Mouse (Mus musculus) CH12.LX (cell line): ENCODE results near the gene Fam160a1. TPM values are rescaled to one million over a fixed set of nuclear protein-coding genes. Genes with fewer than 3 reads are reported as not detected.

Source experiments
- DNase-seq: peaks from one replicate; pipeline ENCODE4 v3.0.0-alpha.2; 2013; ENCODE audit errors: extremely low read depth
- H3K27ac ChIP-seq: 2 replicates; pipeline ENCODE4 v1.5.1; 2012; ENCODE audit warnings: low read depth, mild to moderate bottlenecking, control low read depth, moderate library complexity; ENCODE audit not compliant: insufficient read depth
- H3K27me3 ChIP-seq: replicated peaks from 2 replicates; pipeline ENCODE3; 2012; ENCODE audit warnings: inconsistent platforms
- H3K36me3 ChIP-seq, 2 experiments: replicated peaks in 1 of 2; 2 replicates each; pipeline versions ENCODE3 to v1.6.1; 2012; ENCODE audit warnings: inconsistent platforms in 1 of 2, low read length in 1 of 2, mild to moderate bottlenecking in 1 of 2, mixed read lengths in 1 of 2, moderate library complexity in 1 of 2; ENCODE audit not compliant: control insufficient read depth in 1 of 2, insufficient read depth in 1 of 2
- H3K4me1 ChIP-seq, 2 experiments: 2 replicates each; pipeline ENCODE4 v1.6.1; 2012; ENCODE audit warnings: inconsistent platforms in 1 of 2, moderate library complexity in 1 of 2; ENCODE audit not compliant: insufficient read depth in 2 of 2, control insufficient read depth in 1 of 2
- H3K4me2 ChIP-seq: 2 replicates; pipeline ENCODE4 v1.6.1; 2012; ENCODE audit warnings: low read depth, mild to moderate bottlenecking, control low read depth; ENCODE audit not compliant: poor library complexity, insufficient read depth, severe bottlenecking
- H3K4me3 ChIP-seq, 3 experiments: fragments of 150-350 bp in 1 of 3; sonication (generic) in 1 of 3; replicated peaks in 1 of 3; 2 replicates each; pipeline versions ENCODE3 to v1.5.1; 2011 to 2012; ENCODE audit warnings: low read depth in 2 of 3, low read length in 2 of 3, mild to moderate bottlenecking in 2 of 3, moderate library complexity in 2 of 3, control low read depth in 1 of 3, improper control_type of control experiment in 1 of 3, inconsistent platforms in 1 of 3, mixed read lengths in 1 of 3; ENCODE audit not compliant: poor library complexity in 1 of 3
- H3K79me2 ChIP-seq: replicated peaks from 2 replicates; pipeline ENCODE4 v1.6.1; 2012; ENCODE audit warnings: mild to moderate bottlenecking, moderate library complexity; ENCODE audit not compliant: control insufficient read depth, poor library complexity, insufficient read depth, severe bottlenecking; ENCODE audit errors: extremely low read depth
- H3K9ac ChIP-seq: 2 replicates; pipeline ENCODE4 v1.6.1; 2012; ENCODE audit warnings: low read depth, mild to moderate bottlenecking, control low read depth, moderate library complexity; ENCODE audit not compliant: insufficient read depth
- H3K9me3 ChIP-seq: replicated peaks from 2 replicates; pipeline ENCODE3; 2012; ENCODE audit warnings: low read length, inconsistent platforms, mixed read lengths
- BHLHE40 ChIP-seq: IDR thresholded peaks from 2 replicates; pipeline ENCODE4 v1.6.1; 2011; ENCODE audit warnings: mild to moderate bottlenecking, low read depth, low read length, improper control_type of control experiment
- CHD2 ChIP-seq: IDR thresholded peaks from 2 replicates; pipeline ENCODE4 v1.6.1; 2011; ENCODE audit warnings: low read length, improper control_type of control experiment
- CTCF ChIP-seq, 2 experiments: IDR thresholded peaks in 1 of 2; conservative IDR thresholded peaks in 1 of 2; 2 replicates each; pipeline ENCODE4 v1.5.1; 2011 to 2012; ENCODE audit warnings: low read depth in 2 of 2, low read length in 2 of 2, improper control_type of control experiment in 1 of 2, inconsistent platforms in 1 of 2, mild to moderate bottlenecking in 1 of 2, moderate library complexity in 1 of 2
- EP300 ChIP-seq: IDR thresholded peaks from 2 replicates; pipeline ENCODE4 v1.6.1; 2011; ENCODE audit warnings: low read length, improper control_type of control experiment
- GABPA ChIP-seq: IDR thresholded peaks from 2 replicates; pipeline ENCODE4 v1.6.1; 2012; ENCODE audit warnings: low read depth, low read length, improper control_type of control experiment, inconsistent platforms; ENCODE audit not compliant: insufficient replicate concordance
- HCFC1 ChIP-seq: IDR thresholded peaks from 2 replicates; pipeline ENCODE4 v1.6.1; 2012; ENCODE audit warnings: low read depth, mild to moderate bottlenecking, inconsistent platforms, low read length, improper control_type of control experiment
- IRF4 ChIP-seq: IDR thresholded peaks from 2 replicates; pipeline ENCODE4 v1.6.1; 2014; ENCODE audit warnings: low read depth, mild to moderate bottlenecking, inconsistent platforms, low read length, improper control_type of control experiment
- JUN ChIP-seq: IDR thresholded peaks from 2 replicates; pipeline ENCODE4 v1.6.1; 2011; ENCODE audit warnings: low read depth, mild to moderate bottlenecking, low read length, improper control_type of control experiment, moderate library complexity; ENCODE audit not compliant: insufficient read depth
- MAFK ChIP-seq: IDR thresholded peaks from 2 replicates; pipeline ENCODE4 v1.6.1; 2011; ENCODE audit warnings: low read length, improper control_type of control experiment; ENCODE audit not compliant: insufficient replicate concordance
- MAX ChIP-seq: IDR thresholded peaks from 2 replicates; pipeline ENCODE4 v1.6.1; 2011; ENCODE audit warnings: low read length, improper control_type of control experiment
- MXI1 ChIP-seq: IDR thresholded peaks from 2 replicates; pipeline ENCODE4 v1.6.1; 2011; ENCODE audit warnings: mild to moderate bottlenecking, low read depth, low read length, improper control_type of control experiment
- MYC ChIP-seq: IDR thresholded peaks from 2 replicates; pipeline ENCODE4 v1.6.1; 2011; ENCODE audit warnings: low read depth, mild to moderate bottlenecking, improper control_type of control experiment, low read length
- POLR2A ChIP-seq: IDR thresholded peaks from 2 replicates; pipeline ENCODE4 v1.6.1; 2011; ENCODE audit warnings: low read depth, mild to moderate bottlenecking, improper control_type of control experiment, low read length
- POLR2AphosphoS2 ChIP-seq: IDR thresholded peaks from 2 replicates; pipeline ENCODE4 v1.6.1; 2011; ENCODE audit warnings: low read depth, low read length, improper control_type of control experiment
- RAD21 ChIP-seq: IDR thresholded peaks from 2 replicates; pipeline ENCODE4 v1.6.1; 2011; ENCODE audit warnings: low read depth, mild to moderate bottlenecking, low read length, improper control_type of control experiment, moderate library complexity
- RCOR1 ChIP-seq: conservative IDR thresholded peaks from 2 replicates; pipeline ENCODE4 v1.6.1; 2012; ENCODE audit warnings: low read depth, mild to moderate bottlenecking, inconsistent platforms, low read length, improper control_type of control experiment
- TBP ChIP-seq: conservative IDR thresholded peaks from 2 replicates; pipeline ENCODE4 v1.6.1; 2011; ENCODE audit warnings: low read depth, low read length, improper control_type of control experiment
- UBTF ChIP-seq: IDR thresholded peaks from 2 replicates; pipeline ENCODE4 v1.6.1; 2012; ENCODE audit warnings: low read depth, mild to moderate bottlenecking, inconsistent platforms, low read length, improper control_type of control experiment, moderate library complexity
- USF2 ChIP-seq: conservative IDR thresholded peaks from 2 replicates; pipeline ENCODE4 v1.6.1; 2011; ENCODE audit warnings: low read depth, low read length, improper control_type of control experiment
- ZKSCAN1 ChIP-seq: IDR thresholded peaks from 2 replicates; pipeline ENCODE4 v1.6.1; 2012; ENCODE audit warnings: low read depth, inconsistent platforms, low read length, improper control_type of control experiment, borderline replicate concordance
- ZMIZ1 ChIP-seq: IDR thresholded peaks from 2 replicates; pipeline ENCODE4 v1.6.1; 2012; ENCODE audit warnings: low read depth, mild to moderate bottlenecking, inconsistent platforms, low read length, improper control_type of control experiment
- dilution Hi-C: fragments of 300-500 bp; cut with MboI; formaldehyde crosslinking; loops from 2 replicates; pipeline ENCODE4 v1.14.3; 2020; ENCODE audit warnings: low sequenced_read_pairs; ENCODE audit not compliant: extremely low pct_unique_long_range_greater_than_20kb, extremely low pct_ligation_motif_present
- in situ Hi-C: fragments of 300-500 bp; cut with MboI; formaldehyde crosslinking; loops from 3 replicates; pipeline ENCODE4 v1.14.3; 2019; ENCODE audit warnings: low sequenced_read_pairs, low pct_ligation_motif_present, low pct_unique_long_range_greater_than_20kb, mixed read lengths
- polyA plus RNA-seq: library from polyadenylated mRNA; unstranded; fragments of >175 nt; gene quantifications from 2 replicates; pipeline ENCODE4 v1.2.1, GENCODE M21; 2012; ENCODE audit warnings: low read depth; ENCODE audit not compliant: insufficient read length
- total RNA-seq, 2 experiments: library from RNA; depleted of rRNA; stranded (reverse); fragments of 300-350 nt in 1 of 2; fragments of >200 nt in 1 of 2; gene quantifications; 2 replicates each; pipeline ENCODE4 v1.2.3; 2012 to 2014

Gene Fam160a1
- total and polyA plus RNA-seq, 3 experiments: 0.17 to 0.41 (median 0.20) TPM

- no peaks in the 10 kb centered on the region for H3K9me3 ChIP-seq
- H3K79me2 ChIP-seq: no peaks in the 10 kb centered on the region
- no peak overlapping the region for H3K4me3 ChIP-seq
- dilution Hi-C loops (no loop called here), in situ Hi-C loops (no loop called here)
- no peak overlapping the region; the same call in 1 of the 2 replicates for H3K27ac ChIP-seq
- H3K4me2 ChIP-seq: no peak overlapping the region
- H3K27me3 ChIP-seq: no peaks in the 10 kb centered on the region
- H3K4me1 ChIP-seq: no peaks in the 10 kb centered on the region
- TF ChIP-seq CTCF (conservative IDR thresholded peaks at IDR 0.05 in 1 of 2, IDR thresholded peaks at IDR 0.05 in 1 of 2; ENCODE audit: low read depth in 2 of 2, low read length in 2 of 2) (no peak), RCOR1 (no peak), MAFK (no peak), TBP (no peak), GABPA (no peak), ZKSCAN1 (no peak), JUN (no peak), EP300 (no peak), USF2 (no peak), POLR2AphosphoS2 (no peak)
- no peak for DNase-seq
- no peak overlapping the region for H3K9ac ChIP-seq
- H3K36me3 ChIP-seq: no peaks in the 10 kb centered on the region
Observed at GRCm38 (mm10) chr3:85827283-85827682, 10.2 kb upstream of the Fam160a1 start.

GRCm38 (mm10) chr3:85820839-85821548 is 3.9 kb upstream of the Fam160a1 start:
- H3K27me3 ChIP-seq: no peaks in the 10 kb centered on the region
- TF ChIP-seq MYC (no peak), ZKSCAN1 (no peak), BHLHE40 (no peak), GABPA (no peak), RAD21 (no peak), ZMIZ1 (no peak), POLR2A (no peak), JUN (no peak), HCFC1 (no peak), MXI1 (no peak), IRF4 (no peak), UBTF (no peak), CHD2 (no peak), MAX (no peak)
- TF ChIP-seq, all 38 proteins: peak for 0
- Histone ChIP-seq H3K36me3 (no peaks in the 10 kb centered on the region), H3K4me1 (no peaks in the 10 kb centered on the region), H3K4me3 (no peak overlapping the region), H3K79me2 (no peaks in the 10 kb centered on the region), H3K9ac (no peak overlapping the region), H3K9me3 (no peaks in the 10 kb centered on the region), H3K27ac (no peak overlapping the region), H3K4me2 (no peak overlapping the region)
- DNase-seq: no peak
- dilution Hi-C loops: no loop called here
- in situ Hi-C loops: no loop called here
